Mouse (Mus musculus): ENCODE results near the gene Nub1. TPM values are rescaled to one million over a fixed set of nuclear protein-coding genes. Genes with fewer than 3 reads are reported as not detected.

The Nub1 gene
- polyA plus RNA-seq, 1 experiment from 2014 or later, result 34.5 TPM

GRCm38 (mm10) chr5:24713987-24714386 is 28.7 kb downstream of the Nub1 start:
- ATAC-seq (no peak), DNase-seq (ENCODE audit: low spot score) (no peak)
- no peak overlapping the region for H3K4me3 ChIP-seq (ENCODE audit: low read depth, low read length)
- no peak overlapping the region for H3K9ac ChIP-seq (replicated peaks; ENCODE audit: low read depth)
- H3K27ac ChIP-seq (ENCODE audit: low read length), result no peak overlapping the region
- TF ChIP-seq CTCF (IDR thresholded peaks at IDR 0.05), result no peak
- H3K4me2 ChIP-seq (replicated peaks; ENCODE audit: low read depth, low read length), result no peak overlapping the region
- H3K9me3 ChIP-seq (ENCODE audit: low read length), result no peaks in the 10 kb centered on the region
- H3K4me1 ChIP-seq (ENCODE audit: insufficient read depth, low read depth, low read length), result no peaks in the 10 kb centered on the region
- no peaks in the 10 kb centered on the region for H3K27me3 ChIP-seq (replicated peaks; ENCODE audit: insufficient read depth, low read length)
- peaks cover 14% of the 10 kb centered on the region for H3K36me3 ChIP-seq (ENCODE audit: insufficient read depth, low read length)
- 65% methylated on average over 6 of the region's 6 CpGs for WGBS

- Histone ChIP-seq H3K4me2 (replicated peaks; ENCODE audit: low read depth, low read length) (no peak overlapping the region), H3K36me3 (ENCODE audit: insufficient read depth, low read length) (no peaks in the 10 kb centered on the region), H3K9ac (replicated peaks; ENCODE audit: low read depth) (no peak overlapping the region), H3K4me3 (ENCODE audit: low read depth, low read length) (no peak overlapping the region), H3K27me3 (replicated peaks; ENCODE audit: insufficient read depth, low read length) (no peaks in the 10 kb centered on the region), H3K9me3 (ENCODE audit: low read length) (no peaks in the 10 kb centered on the region), H3K4me1 (ENCODE audit: insufficient read depth, low read depth, low read length) (no peaks in the 10 kb centered on the region), H3K27ac (ENCODE audit: low read length) (no peak overlapping the region)
- TF ChIP-seq CTCF (IDR thresholded peaks at IDR 0.05) (no peak), EP300 (IDR thresholded peaks at IDR 0.05) (no peak)
- 94% methylated on average over 6 of the region's 6 CpGs for WGBS
- ATAC-seq (no peak), DNase-seq (ENCODE audit: low spot score) (no peak)
These were observed 32.7 kb downstream of the Nub1 start for GRCm38 (mm10) chr5:24718076-24718475.

- Histone ChIP-seq H3K9ac (replicated peaks; ENCODE audit: low read depth) (no peak overlapping the region), H3K27ac (ENCODE audit: low read length) (no peak overlapping the region), H3K4me1 (ENCODE audit: insufficient read depth, low read depth, low read length) (peaks cover 9% of the 10 kb centered on the region), H3K4me3 (ENCODE audit: low read depth, low read length) (no peak overlapping the region), H3K36me3 (ENCODE audit: insufficient read depth, low read length) (no peaks in the 10 kb centered on the region), H3K27me3 (replicated peaks; ENCODE audit: insufficient read depth, low read length) (no peaks in the 10 kb centered on the region), H3K4me2 (replicated peaks; ENCODE audit: low read depth, low read length) (no peak overlapping the region), H3K9me3 (ENCODE audit: low read length) (no peaks in the 10 kb centered on the region)
- DNase-seq (ENCODE audit: low spot score) (no peak), ATAC-seq (no peak)
- TF ChIP-seq EP300 (IDR thresholded peaks at IDR 0.05), result no peak
- no peak for TF ChIP-seq CTCF (IDR thresholded peaks at IDR 0.05)
- 84% methylated on average over 3 of the region's 3 CpGs for WGBS
These were observed 34.5 kb downstream of the Nub1 start for GRCm38 (mm10) chr5:24719852-24720251.

- peak; percentile 62 for DNase-seq (ENCODE audit: low spot score)
- H3K36me3 ChIP-seq (ENCODE audit: insufficient read depth, low read length), result no peaks in the 10 kb centered on the region
- no peak overlapping the region for H3K4me2 ChIP-seq (replicated peaks; ENCODE audit: low read depth, low read length)
- H3K9ac ChIP-seq (replicated peaks; ENCODE audit: low read depth), result no peak overlapping the region
- 56% methylated on average over 11 of the region's 11 CpGs for WGBS
- H3K4me3 ChIP-seq (ENCODE audit: low read depth, low read length), result no peak overlapping the region
- H3K9me3 ChIP-seq (ENCODE audit: low read length), result no peaks in the 10 kb centered on the region
- H3K27ac ChIP-seq (ENCODE audit: low read length), result peak overlapping the region; percentile 79
- peaks cover 14% of the 10 kb centered on the region for H3K4me1 ChIP-seq (ENCODE audit: insufficient read depth, low read depth, low read length)
- TF ChIP-seq CTCF (IDR thresholded peaks at IDR 0.05), result no peak
- 0 out of 2 replicates have a peak, but pooled peaks have one; percentile 51 for TF ChIP-seq EP300 (IDR thresholded peaks at IDR 0.05)
- H3K27me3 ChIP-seq (replicated peaks; ENCODE audit: insufficient read depth, low read length), result no peaks in the 10 kb centered on the region
- ATAC-seq, result peak; percentile 13
These were observed 38.4 kb downstream of the Nub1 start for GRCm38 (mm10) chr5:24723527-24724269.

GRCm38 (mm10) chr5:24724270-24724634 is 38.9 kb downstream of the Nub1 start:
- H3K27me3 ChIP-seq (replicated peaks; ENCODE audit: insufficient read depth, low read length), result no peaks in the 10 kb centered on the region
- peaks cover 14% of the 10 kb centered on the region for H3K4me1 ChIP-seq (ENCODE audit: insufficient read depth, low read depth, low read length)
- H3K9ac ChIP-seq (replicated peaks; ENCODE audit: low read depth), result no peak overlapping the region
- no peak overlapping the region for H3K4me3 ChIP-seq (ENCODE audit: low read depth, low read length)
- H3K9me3 ChIP-seq (ENCODE audit: low read length), result no peaks in the 10 kb centered on the region
- DNase-seq (ENCODE audit: low spot score) (peak; percentile 42), ATAC-seq (peak; percentile 59)
- peak overlapping the region; percentile 79 for H3K27ac ChIP-seq (ENCODE audit: low read length)
- no peaks in the 10 kb centered on the region for H3K36me3 ChIP-seq (ENCODE audit: insufficient read depth, low read length)
- no peak overlapping the region for H3K4me2 ChIP-seq (replicated peaks; ENCODE audit: low read depth, low read length)
- no peak for TF ChIP-seq CTCF (IDR thresholded peaks at IDR 0.05)
- no peak; the same call in 1 of the 2 replicates for TF ChIP-seq EP300 (IDR thresholded peaks at IDR 0.05)
- 32% methylated on average over 5 of the region's 5 CpGs for WGBS

GRCm38 (mm10) chr5:24724805-24725204 is 39.5 kb downstream of the Nub1 start:
- H3K9ac ChIP-seq (replicated peaks; ENCODE audit: low read depth), result no peak overlapping the region
- no peaks in the 10 kb centered on the region for H3K36me3 ChIP-seq (ENCODE audit: insufficient read depth, low read length)
- WGBS, result 40% methylated on average over 5 of the region's 5 CpGs
- DNase-seq (ENCODE audit: low spot score) (peak; percentile 45), ATAC-seq (peak; percentile 79)
- peak overlapping the region; percentile 79 for H3K27ac ChIP-seq (ENCODE audit: low read length)
- H3K4me3 ChIP-seq (ENCODE audit: low read depth, low read length), result no peak overlapping the region
- H3K27me3 ChIP-seq (replicated peaks; ENCODE audit: insufficient read depth, low read length), result no peaks in the 10 kb centered on the region
- H3K4me1 ChIP-seq (ENCODE audit: insufficient read depth, low read depth, low read length), result peaks cover 14% of the 10 kb centered on the region
- H3K9me3 ChIP-seq (ENCODE audit: low read length), result no peaks in the 10 kb centered on the region
- no peak overlapping the region for H3K4me2 ChIP-seq (replicated peaks; ENCODE audit: low read depth, low read length)
- TF ChIP-seq EP300 (IDR thresholded peaks at IDR 0.05), result no peak
- no peak for TF ChIP-seq CTCF (IDR thresholded peaks at IDR 0.05)
